ENCODE assay signal across 26 mouse cellular contexts in genomic region chr3:66959972-66960371, GRCm38 (mm10). TPM values are rescaled to one million over a fixed set of nuclear protein-coding genes. Genes with fewer than 3 reads are reported as not detected.
"Had no signal": no experiment of that assay in that cellular context is flagged by ENCODE, and none has a peak within 500 bp of the region (broad histone marks: within the 10 kb centered on the region; RNA-seq: fewer than 3 reads in every experiment).

No protein-coding gene starts in this region.

- H3K4me1 ChIP-seq: limb, embryonic 13.5 days; liver, embryonic 13.5 days; midbrain, embryonic 12.5 days; neural tube, embryonic 13.5 days had no signal

- ATAC-seq: intestine, postnatal 0 days; midbrain, embryonic 16.5 days had no signal

- H3K4me3 ChIP-seq: layer of hippocampus, adult 2 months; limb, embryonic 10.5 days; limb, embryonic 13.5 days; liver, embryonic 13.5 days; midbrain, embryonic 12.5 days; myocyte; neural tube, embryonic 13.5 days had no signal

- H3K9me3 ChIP-seq: limb, embryonic 10.5 days; limb, embryonic 13.5 days; liver, embryonic 13.5 days; midbrain, embryonic 12.5 days; neural tube, embryonic 13.5 days had no signal

- H3K27me3 ChIP-seq: liver, embryonic 13.5 days had no signal

- DNase-seq: kidney, adult 2 months; kidney, postnatal 25 days; layer of hippocampus, adult 9-11 months; liver; liver, embryonic 13.5 days; lung, adult 2 months; lung, postnatal 14 days; lung, postnatal 4 days; right cerebral cortex, postnatal 14 days; right cerebral cortex, postnatal 4 days; thymus, adult 18-20 months; thymus, postnatal 36 days had no signal

- H3K36me3 ChIP-seq: limb, embryonic 10.5 days; limb, embryonic 13.5 days; liver, embryonic 13.5 days; midbrain, embryonic 12.5 days; neural tube, embryonic 13.5 days had no signal

- H3K9ac ChIP-seq: limb, embryonic 13.5 days; liver, embryonic 13.5 days; midbrain, embryonic 12.5 days; neural tube, embryonic 13.5 days had no signal

- H3K27ac ChIP-seq: kidney, postnatal 0 days; layer of hippocampus, adult 2 months; limb, embryonic 10.5 days; limb, embryonic 13.5 days; liver, embryonic 13.5 days; midbrain, embryonic 12.5 days; neural tube, embryonic 13.5 days had no signal

RNA-seq across cellular contexts. Expression of gene Shox2, which starts 21.6 kb away (rescaled TPM):
- total RNA-seq: layer of hippocampus, postnatal 25 days; left cerebral cortex, adult 18-20 months; megakaryocyte-erythroid progenitor cell, adult 5-6 weeks had no signal
- polyA plus RNA-seq: kidney, embryonic 14.5 days; large intestine, adult 2 months had no signal
